ENCODE assay signal across 32 mouse cellular contexts in the genomic region with DNA sequence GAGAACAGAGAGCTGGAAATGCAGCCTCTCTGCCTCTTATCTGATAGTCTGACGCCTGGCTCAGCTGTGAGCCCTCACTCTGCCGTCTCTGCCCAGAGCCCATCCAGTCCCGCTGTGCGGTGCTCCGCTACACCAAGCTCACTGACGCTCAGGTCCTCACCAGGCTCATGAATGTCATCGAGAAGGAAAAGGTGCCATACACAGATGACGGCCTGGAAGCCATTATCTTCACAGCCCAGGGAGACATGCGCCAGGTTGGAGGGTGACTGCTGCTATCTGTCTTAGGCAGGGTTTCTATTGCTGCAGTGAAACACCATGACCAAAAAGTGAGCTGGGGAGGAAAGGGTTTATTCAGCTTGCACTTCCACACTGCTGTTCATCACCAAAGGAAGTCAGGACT. TPM values are rescaled to one million over a fixed set of nuclear protein-coding genes. Genes with fewer than 3 reads are reported as not detected.
DNase-seq lines count a peak whose midpoint lies in the region; ATAC-seq and TF ChIP-seq lines count a peak whose summit lies in the region.
"Had no signal": no experiment of that assay in that cellular context is flagged by ENCODE, and none has a peak within 500 bp of the region (broad histone marks: within the 10 kb centered on the region; RNA-seq: fewer than 3 reads in every experiment).

No protein-coding gene starts in this region.

- no peaks in the 10 kb centered on the region for H3K9me3 ChIP-seq in MEL (replicated peaks; ENCODE audit: insufficient read depth, low read length)
- H3K9me3 ChIP-seq in liver, embryonic 16.5 days (replicated peaks; ENCODE audit: control insufficient read depth, low read length), result no peaks in the 10 kb centered on the region
- H3K9me3 ChIP-seq: forebrain, embryonic 10.5 days; heart, embryonic 13.5 days; kidney, embryonic 15.5 days; megakaryocyte, embryonic 14.5 days; midbrain, embryonic 15.5 days; neural tube, embryonic 12.5 days had no signal

- TF ChIP-seq EP300 in MEL (IDR thresholded peaks at IDR 0.05; ENCODE audit: low read depth in 1 of 2, low read length in 2 of 2), result peak; percentile 25 to 35; a peak in 1 of 4 replicates

- peaks cover 0 to 4% of the 10 kb centered on the region in 2 experiments; a peak in 1 of 4 replicates for H3K4me1 ChIP-seq in MEL (ENCODE audit: control insufficient read depth in 1 of 2, insufficient read depth in 2 of 2, low read length in 2 of 2)
- peaks cover 20% of the 10 kb centered on the region for H3K4me1 ChIP-seq in liver, embryonic 16.5 days (ENCODE audit: control insufficient read depth, low read depth, low read length)
- H3K4me1 ChIP-seq: forebrain, embryonic 10.5 days; kidney, embryonic 15.5 days; midbrain, embryonic 15.5 days; neural tube, embryonic 12.5 days had no signal

- no peak for TF ChIP-seq RAD21 in MEL (IDR thresholded peaks at IDR 0.05; ENCODE audit: low read depth, low read length)

- WGBS in liver, embryonic 16.5 days (ENCODE audit: insufficient replicate concordance), result 35% methylated on average over 9 of the region's 9 CpGs

- no peak for TF ChIP-seq CTCF in MEL (IDR thresholded peaks at IDR 0.05 in 2 of 3, conservative IDR thresholded peaks at IDR 0.05 in 1 of 3; ENCODE audit: control insufficient read depth in 1 of 3, insufficient read depth in 1 of 3, low read depth in 2 of 3, low read length in 3 of 3, poor library complexity in 1 of 3, severe bottlenecking in 1 of 3)

- H3K79me2 ChIP-seq in MEL (ENCODE audit: control insufficient read depth, insufficient read depth, low read length, poor library complexity), result no peaks in the 10 kb centered on the region

- H3K4me2 ChIP-seq in liver, embryonic 16.5 days (ENCODE audit: low read depth, low read length), result 0 out of 2 replicates have a peak overlapping the region, but pooled peaks have one; percentile 21
- H3K4me2 ChIP-seq: heart, embryonic 13.5 days; kidney, embryonic 15.5 days; midbrain, embryonic 15.5 days; neural tube, embryonic 12.5 days had no signal

- H3K4me3 ChIP-seq in MEL (ENCODE audit: control insufficient read depth in 1 of 2, insufficient read depth in 1 of 2, low read depth in 2 of 2, low read length in 2 of 2), result no peak overlapping the region
- no peak overlapping the region for H3K4me3 ChIP-seq in liver, embryonic 16.5 days (ENCODE audit: low read depth, low read length)
- H3K4me3 ChIP-seq: forebrain, embryonic 10.5 days; heart, embryonic 13.5 days; kidney, embryonic 15.5 days; left cerebral cortex, adult 2 months; megakaryocyte, embryonic 14.5 days; midbrain, embryonic 15.5 days; neural tube, embryonic 12.5 days had no signal

- DNase-seq in MEL (ENCODE audit: low read depth, low spot score) (peak; percentile 32), liver (peak; percentile 71)
- DNase-seq in c-Kit-positive CD71-positive TER-119-negative erythroid progenitor cells, embryonic 14.5 days (ENCODE audit: low read depth), result peak; percentile 75
- DNase-seq in left cerebral cortex, postnatal 25 days (ENCODE audit: low spot score in 2 of 2), result no peak
- no peak for DNase-seq in T-cell, adult 2 months (ENCODE audit: low spot score)
- no peak for DNase-seq in cerebellum, postnatal 14 days
- DNase-seq: adrenal gland, postnatal 10 days; B cell, adult 2 months; cerebellum, adult 9-10 months; gastrocnemius, postnatal 10 days; heart, adult 11 months; heart, postnatal 14 days; kidney, postnatal 36 days; layer of hippocampus, adult 9-11 months; left cerebral cortex, postnatal 4 days; lung, adult 18-20 months; lung, postnatal 14 days; right cerebral cortex, postnatal 14 days; spleen, adult 18-20 months; thymus, postnatal 25 days had no signal

- H3K36me3 ChIP-seq in MEL (ENCODE audit: control insufficient read depth in 1 of 2, insufficient read depth in 2 of 2, low read length in 2 of 2), result peaks cover 0 to 11% of the 10 kb centered on the region in 2 experiments; a peak in 2 of 4 replicates
- peaks cover 29% of the 10 kb centered on the region for H3K36me3 ChIP-seq in liver, embryonic 16.5 days (ENCODE audit: control insufficient read depth, insufficient read depth)

- peak; percentile 86 for ATAC-seq in liver, embryonic 16.5 days (ENCODE audit: low read depth)
- ATAC-seq: forebrain, embryonic 16.5 days; hindbrain, postnatal 0 days; intestine, postnatal 0 days; midbrain, embryonic 15.5 days had no signal

- no peak overlapping the region for H3K27ac ChIP-seq in MEL (ENCODE audit: control insufficient read depth, low read depth, low read length)
- peak overlapping the region; percentile 34 for H3K27ac ChIP-seq in liver, embryonic 16.5 days (ENCODE audit: low read length)
- H3K27ac ChIP-seq: forebrain, embryonic 10.5 days; heart, embryonic 13.5 days; hindbrain, postnatal 0 days; kidney, embryonic 15.5 days; left cerebral cortex, adult 2 months; midbrain, embryonic 15.5 days; neural tube, embryonic 12.5 days had no signal

- intact Hi-C loops in left cerebral cortex, postnatal 25 days (cut with DNase I), result loop anchor here (10.0 kb wide), 1 partner anchor 218 kb away; no protein-coding TSS in a partner anchor

- H3K9ac ChIP-seq in MEL (ENCODE audit: control insufficient read depth, low read depth, low read length, poor library complexity, severe bottlenecking), result no peak overlapping the region
- no peak overlapping the region for H3K9ac ChIP-seq in liver, embryonic 16.5 days (ENCODE audit: low read depth, low read length)
- H3K9ac ChIP-seq: heart, embryonic 13.5 days; kidney, embryonic 15.5 days; midbrain, embryonic 15.5 days; neural tube, embryonic 12.5 days had no signal

- TF ChIP-seq POLR2A in MEL (IDR thresholded peaks at IDR 0.05; ENCODE audit: control insufficient read depth in 1 of 2, insufficient read depth in 1 of 2, low read depth in 1 of 2, low read length in 2 of 2, poor library complexity in 1 of 2), result no peak

- no peaks in the 10 kb centered on the region for H3K27me3 ChIP-seq in MEL (ENCODE audit: control insufficient read depth in 1 of 2, insufficient read depth in 2 of 2, low read length in 2 of 2)
- no peaks in the 10 kb centered on the region for H3K27me3 ChIP-seq in liver, embryonic 16.5 days (ENCODE audit: control insufficient read depth, insufficient read depth, low read depth, low read length)
- H3K27me3 ChIP-seq: heart, embryonic 13.5 days; kidney, embryonic 15.5 days; megakaryocyte, embryonic 14.5 days; midbrain, embryonic 15.5 days; neural tube, embryonic 12.5 days had no signal

TF ChIP-seq in MEL, 35 proteins besides CTCF, POLR2A, EP300 and RAD21:
- no peak for TF ChIP-seq GABPA (IDR thresholded peaks at IDR 0.05; ENCODE audit: low read depth, low read length)
- peak; percentile 38; the same call in 1 of the 2 replicates for TF ChIP-seq ETS1 (IDR thresholded peaks at IDR 0.05; ENCODE audit: low read depth, low read length)
- no peak for TF ChIP-seq BHLHE40 (IDR thresholded peaks at IDR 0.05; ENCODE audit: borderline replicate concordance, low read depth, low read length)
- peak; percentile 58; the same call in 1 of the 2 replicates for TF ChIP-seq TCF12 (IDR thresholded peaks at IDR 0.05; ENCODE audit: low read depth, low read length)
- TF ChIP-seq TAL1 (IDR thresholded peaks at IDR 0.05; ENCODE audit: low read length), result peak; percentile 67

RNA-seq across cellular contexts. Expression of a gene that starts 11.9 kb away (rescaled TPM):
- total RNA-seq in MEL (2012; rRNA removed), result 268 and 304 TPM in 2 replicates
- polyA plus RNA-seq in MEL (2012; ENCODE audit: insufficient read depth in 1 of 2, insufficient read length in 2 of 2, low read depth in 1 of 2, low replicate concordance in 2 of 2, missing spikeins in 1 of 2), result 100 to 1,000 TPM in 1 of 2 experiments, not detected in 1; 424 TPM
- polyA plus RNA-seq in liver, embryonic 16.5 days (2015; fragmentation: Nextera tagmentation; extraction: Ambion mirVana), result 130 and 141 TPM in 2 replicates
- 10 to 100 TPM; 56.1 to 61.2 TPM for total RNA-seq in left cerebral cortex, postnatal 25 days (2021)

RNA-seq across cellular contexts. Expression of a gene that starts 21.7 kb away (rescaled TPM):
- 0.46 and 0.92 TPM in 2 replicates for total RNA-seq in MEL (2012; rRNA removed)
- polyA plus RNA-seq in MEL (2012; ENCODE audit: insufficient read depth in 1 of 2, insufficient read length in 2 of 2, low read depth in 1 of 2, low replicate concordance in 2 of 2, missing spikeins in 1 of 2), result under 1 TPM in 1 of 2 experiments, not detected in 1; 0.79 TPM
- 1.7 and 2.9 TPM in 2 replicates for polyA plus RNA-seq in liver, embryonic 16.5 days (2015; fragmentation: Nextera tagmentation; extraction: Ambion mirVana)
- 1 to 10 TPM; 1.5 to 4.2 TPM for total RNA-seq in left cerebral cortex, postnatal 25 days (2021)

RNA-seq across cellular contexts. Expression of a gene that starts 33.1 kb away (rescaled TPM):
- 0.07 TPM in 1 of 2 replicates, not detected in the other for total RNA-seq in MEL (2012; rRNA removed)
- under 1 TPM in 1 of 2 experiments, not detected in 1; 0.21 TPM for polyA plus RNA-seq in MEL (2012; ENCODE audit: insufficient read depth in 1 of 2, insufficient read length in 2 of 2, low read depth in 1 of 2, low replicate concordance in 2 of 2, missing spikeins in 1 of 2)
- polyA plus RNA-seq in liver, embryonic 16.5 days (2015; fragmentation: Nextera tagmentation; extraction: Ambion mirVana), result not detected in 2 replicates
- total RNA-seq in left cerebral cortex, postnatal 25 days (2021), result under 1 TPM; 0.16 to 0.23 TPM
- total RNA-seq: adrenal gland, postnatal 10 days; heart, postnatal 14 days; hindbrain, postnatal 0 days; left cerebral cortex, postnatal 4 days had no signal
- polyA plus RNA-seq: forebrain, embryonic 10.5 days; heart, embryonic 13.5 days; hindbrain, embryonic 11.5 days had no signal

RNA-seq across cellular contexts. Expression of a gene that starts 40.9 kb away (rescaled TPM):
- 3.5 and 4.4 TPM in 2 replicates for total RNA-seq in MEL (2012; rRNA removed)
- polyA plus RNA-seq in MEL (2012; ENCODE audit: insufficient read depth in 1 of 2, insufficient read length in 2 of 2, low read depth in 1 of 2, low replicate concordance in 2 of 2, missing spikeins in 1 of 2), result 1 to 10 TPM in 1 of 2 experiments, not detected in 1; 7.4 TPM
- 0.43 and 0.48 TPM in 2 replicates for polyA plus RNA-seq in liver, embryonic 16.5 days (2015; fragmentation: Nextera tagmentation; extraction: Ambion mirVana)
- total RNA-seq in left cerebral cortex, postnatal 25 days (2021), result 100 to 1,000 TPM; 106 to 120 TPM

RNA-seq across cellular contexts. Expression of a gene that starts 46.2 kb away (rescaled TPM):
- total RNA-seq in MEL (2012; rRNA removed), result 451 and 471 TPM in 2 replicates
- polyA plus RNA-seq in MEL (2012; ENCODE audit: insufficient read depth in 1 of 2, insufficient read length in 2 of 2, low read depth in 1 of 2, low replicate concordance in 2 of 2, missing spikeins in 1 of 2), result 100 to 1,000 TPM; 167 to 515 TPM
- 167 TPM in 2 replicates for polyA plus RNA-seq in liver, embryonic 16.5 days (2015; fragmentation: Nextera tagmentation; extraction: Ambion mirVana)
- 100 to 1,000 TPM; 334 to 352 TPM for total RNA-seq in left cerebral cortex, postnatal 25 days (2021)

Comparison
In these comparisons a context has a peak if more than half of its experiments do, and no peak if none do; other contexts are left out.
1. DNase-seq: peak in MEL (single experiment), c-Kit-positive CD71-positive TER-119-negative erythroid progenitor cells, embryonic 14.5 days (single experiment) and liver (single experiment); none in left cerebral cortex, postnatal 25 days (0 of 2), T-cell, adult 2 months (single experiment) and cerebellum, postnatal 14 days (0 of 2).